ENCODE assay signal across 10 mouse cellular contexts in genomic region chr13:44952393-44953086, GRCm38 (mm10). TPM values are rescaled to one million over a fixed set of nuclear protein-coding genes. Genes with fewer than 3 reads are reported as not detected.
DNase-seq lines count a peak whose midpoint lies in the region; ATAC-seq and TF ChIP-seq lines count a peak whose summit lies in the region.
"Had no signal": no experiment of that assay in that cellular context is flagged by ENCODE, and none has a peak within 500 bp of the region (broad histone marks: within the 10 kb centered on the region; RNA-seq: fewer than 3 reads in every experiment).

No protein-coding gene starts in this region.

- no peaks in the 10 kb centered on the region for H3K9me3 ChIP-seq in stomach, postnatal 0 days (ENCODE audit: control insufficient read depth, low read length)
- H3K9me3 ChIP-seq: hindbrain, embryonic 15.5 days; stomach, embryonic 15.5 days had no signal

- DNase-seq in kidney, postnatal 36 days, result peak; percentile 29 to 31
- no peak for DNase-seq in kidney, adult 11 months
- peak; percentile 30 to 41 for DNase-seq in cerebellum, postnatal 14 days
- peak; percentile 21 for DNase-seq in liver
- no peak for DNase-seq in stomach, postnatal 0 days (ENCODE audit: low spot score)
- DNase-seq in spleen, postnatal 10 days (ENCODE audit: low spot score in 2 of 2), result no peak
- no peak for DNase-seq in T-cell, adult 2 months (ENCODE audit: low spot score)
- DNase-seq: adrenal gland, adult 2 months had no signal

- no peak overlapping the region for H3K4me2 ChIP-seq in stomach, postnatal 0 days (replicated peaks; ENCODE audit: low read depth)
- H3K4me2 ChIP-seq: hindbrain, embryonic 15.5 days; stomach, embryonic 15.5 days had no signal

- no peak for TF ChIP-seq EP300 in stomach, postnatal 0 days (optimal IDR thresholded peaks at IDR 0.05)

- H3K36me3 ChIP-seq in stomach, postnatal 0 days (ENCODE audit: control insufficient read depth, insufficient read depth, low read length), result no peaks in the 10 kb centered on the region
- H3K36me3 ChIP-seq: stomach, embryonic 15.5 days had no signal

- TF ChIP-seq CTCF in stomach, postnatal 0 days (IDR thresholded peaks at IDR 0.05; ENCODE audit: low read depth), result peak; percentile 73

- no peaks in the 10 kb centered on the region for H3K27me3 ChIP-seq in stomach, postnatal 0 days (ENCODE audit: control insufficient read depth, insufficient read depth, low read length)
- H3K27me3 ChIP-seq: hindbrain, embryonic 15.5 days; stomach, embryonic 15.5 days had no signal

- H3K27ac ChIP-seq in stomach, postnatal 0 days (replicated peaks), result no peak overlapping the region
- H3K27ac ChIP-seq: hindbrain, embryonic 15.5 days; stomach, embryonic 15.5 days had no signal

- no peaks in the 10 kb centered on the region for H3K4me1 ChIP-seq in stomach, postnatal 0 days (replicated peaks; ENCODE audit: control insufficient read depth, insufficient read depth)
- H3K4me1 ChIP-seq: stomach, embryonic 15.5 days had no signal

- no peak overlapping the region for H3K9ac ChIP-seq in stomach, postnatal 0 days (ENCODE audit: low read length)
- H3K9ac ChIP-seq: hindbrain, embryonic 15.5 days; stomach, embryonic 15.5 days had no signal

- ATAC-seq in stomach, postnatal 0 days (ENCODE audit: low FRiP score, low TSS enrichment), result no peak

- no peak overlapping the region for H3K4me3 ChIP-seq in stomach, postnatal 0 days (ENCODE audit: low read depth, low read length)
- H3K4me3 ChIP-seq: hindbrain, embryonic 15.5 days; stomach, embryonic 15.5 days had no signal

- WGBS in stomach, postnatal 0 days, result 46% methylated on average over 10 of the region's 10 CpGs

RNA-seq across cellular contexts. Expression of gene Dtnbp1, which starts 49.4 kb away (rescaled TPM):
- polyA plus RNA-seq in stomach, postnatal 0 days (2015; fragmentation: Nextera tagmentation; extraction: Ambion mirVana), result 47.7 and 52.6 TPM in 2 replicates

Comparison
In these comparisons a context has a peak if more than half of its experiments do, and no peak if none do; other contexts are left out.
1. DNase-seq: peak in kidney, postnatal 36 days (2 of 2), cerebellum, postnatal 14 days (2 of 2) and liver (single experiment); none in kidney, adult 11 months (single experiment), stomach, postnatal 0 days (single experiment), spleen, postnatal 10 days (0 of 2) and T-cell, adult 2 months (single experiment).